Mouse (Mus musculus) heart, postnatal 0 days (tissue): ENCODE measurements around the gene Arsb.

Experiments
- CTCF ChIP-seq: IDR thresholded peaks from 2 replicates; pipeline ENCODE4 v1.5.1; 2016; ENCODE audit warnings: antibody characterized with exemption, control low read depth, low read depth
- EP300 ChIP-seq: IDR thresholded peaks from 2 replicates; pipeline ENCODE4 v1.6.1; 2016; ENCODE audit warnings: antibody characterized with exemption, low read depth

DNA sequence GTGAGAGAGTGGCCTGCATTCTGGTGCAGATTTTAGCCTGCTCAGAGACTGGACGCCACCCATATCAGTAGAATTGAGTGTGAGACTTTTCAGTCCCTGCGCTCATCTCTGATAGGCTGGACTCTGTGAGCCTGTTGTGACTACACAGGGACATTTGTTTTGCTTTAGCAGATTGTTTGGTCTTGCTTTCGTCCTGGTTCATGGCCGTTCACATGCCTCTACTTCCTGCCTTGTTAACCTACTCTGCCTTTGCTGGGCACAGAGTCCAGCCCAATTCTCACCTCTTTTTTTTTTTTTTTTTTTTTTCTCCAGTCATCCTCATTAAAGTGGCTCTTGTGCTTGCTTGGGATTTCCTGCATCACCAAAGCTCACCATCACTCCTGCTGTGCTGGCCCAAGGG is 79.2 kb downstream of the Arsb start:
- no peak for TF ChIP-seq CTCF
- no peak for TF ChIP-seq EP300
